Mouse (Mus musculus): ENCODE results near the gene Cnih1.
"Not testable (repeated sequence)": the region's sequence is repeated elsewhere in the genome, so short reads cannot be mapped to it uniquely, and the experiment has no call there.

Cnih1 gene

DNA sequence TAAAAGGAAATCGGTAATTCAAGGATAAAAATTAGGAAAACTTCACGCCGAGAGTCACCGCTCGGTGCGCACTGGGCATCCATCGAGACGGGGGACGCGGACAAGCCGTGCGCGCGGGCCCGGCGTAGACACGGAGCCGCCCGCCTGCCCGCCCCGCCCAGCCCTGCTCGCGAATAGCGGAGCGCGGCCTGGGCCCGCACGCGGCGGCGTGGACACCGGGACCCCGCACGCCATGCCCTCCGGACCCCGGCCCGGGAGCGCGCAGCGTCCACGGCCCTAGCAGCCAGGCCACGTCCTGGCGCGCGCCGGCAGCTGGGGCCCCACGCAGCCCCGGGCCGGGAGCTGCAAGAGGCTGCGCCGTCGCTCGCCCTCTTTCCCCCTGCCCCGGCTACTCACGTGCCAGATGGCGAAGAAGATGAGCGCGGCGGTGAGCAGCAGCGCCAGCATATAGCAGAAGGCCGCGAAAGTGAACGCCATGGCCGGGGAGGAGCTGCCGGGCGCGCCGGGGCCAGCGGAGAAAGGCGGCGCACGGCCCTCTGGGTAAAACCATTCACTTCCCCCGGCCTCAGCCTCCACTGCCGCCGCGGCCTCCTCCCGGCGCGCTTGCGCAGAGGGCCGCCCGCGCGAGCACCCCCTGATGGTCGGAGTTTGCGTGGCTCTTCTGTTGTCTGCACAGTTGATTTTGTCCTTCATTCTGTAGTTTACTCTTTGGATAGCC, at the start of gene Cnih1:
Gene Cnih1, minus strand, starts transcription at position 625 of the 718 bp plus-strand sequence.
- peak; percentile 90 to 94 for DNase-seq

DNA sequence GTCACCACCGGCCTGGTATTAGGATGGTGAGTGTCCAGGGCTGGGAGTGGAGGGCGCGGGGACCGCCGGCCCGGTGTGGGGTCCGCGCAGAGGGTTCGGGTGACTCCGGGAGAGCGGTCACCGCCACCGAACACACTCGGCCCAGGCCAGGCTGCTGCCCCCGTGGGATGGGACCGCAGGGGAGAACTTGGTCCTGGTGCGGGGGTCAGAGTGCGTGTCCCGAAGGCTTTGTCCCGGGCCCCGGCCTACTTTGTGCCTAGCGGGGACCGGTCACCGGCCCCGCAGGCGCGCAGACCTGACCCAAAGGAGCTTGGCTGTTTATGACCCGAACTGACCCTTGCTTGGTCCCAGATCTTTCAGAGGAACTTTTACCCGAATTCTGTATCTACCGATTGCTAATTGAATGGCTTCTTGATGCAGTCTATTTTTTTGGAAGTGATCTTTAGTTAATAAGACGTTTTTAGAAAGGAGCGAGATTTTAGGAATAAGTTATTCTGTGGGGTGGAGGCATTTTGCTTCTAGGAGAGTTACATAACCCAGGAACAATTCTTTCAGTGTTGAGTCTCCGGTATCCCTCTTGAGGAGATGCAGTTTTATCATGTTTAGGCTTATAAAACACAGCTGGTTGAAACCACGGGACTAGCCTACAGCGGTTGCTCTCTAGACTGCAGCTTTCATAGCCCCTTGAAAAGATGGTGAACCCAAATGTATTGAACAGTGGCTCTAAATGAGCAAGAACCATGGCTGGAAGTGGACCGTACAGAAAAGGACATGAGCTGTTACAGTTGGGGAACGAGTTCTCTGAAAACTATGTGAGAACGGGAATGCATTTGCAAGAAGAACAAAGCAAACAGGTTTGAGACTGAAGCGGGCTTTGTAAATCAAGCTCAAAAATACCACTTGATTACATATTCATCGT, 44.4 kb upstream of the Cnih1 start:
- DNase-seq, result peak; percentile 45 to 73

DNA sequence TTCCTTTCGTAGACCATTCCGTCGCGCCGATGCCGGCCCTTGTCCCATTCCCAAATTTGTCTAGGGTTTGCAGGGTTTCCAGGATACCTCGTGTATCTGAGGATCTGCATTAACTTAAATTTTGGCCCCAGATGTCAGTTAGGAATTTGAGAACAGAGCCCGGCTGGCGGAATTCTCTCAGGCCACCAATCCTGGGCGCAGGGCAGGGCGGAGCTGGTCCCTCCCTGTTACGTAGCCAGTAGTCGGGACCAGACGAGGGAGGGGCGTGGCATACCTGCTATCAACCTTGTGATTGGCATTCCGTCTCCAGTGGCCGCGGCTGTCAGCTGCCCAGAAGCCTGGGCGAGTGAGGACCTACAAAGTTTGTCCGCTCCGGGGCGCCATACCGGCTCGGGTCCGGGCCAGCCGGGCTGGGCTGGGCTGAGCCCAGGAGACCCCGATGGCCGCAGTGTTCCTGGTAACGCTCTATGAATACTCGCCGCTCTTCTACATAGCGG, 43.7 kb upstream of the Cnih1 start, which contains the start of gene Cgrrf1:
Gene Cgrrf1, plus strand, starts transcription at position 289 of the 497 bp plus-strand sequence.
- DNase-seq, result peak; percentile 99

DNA sequence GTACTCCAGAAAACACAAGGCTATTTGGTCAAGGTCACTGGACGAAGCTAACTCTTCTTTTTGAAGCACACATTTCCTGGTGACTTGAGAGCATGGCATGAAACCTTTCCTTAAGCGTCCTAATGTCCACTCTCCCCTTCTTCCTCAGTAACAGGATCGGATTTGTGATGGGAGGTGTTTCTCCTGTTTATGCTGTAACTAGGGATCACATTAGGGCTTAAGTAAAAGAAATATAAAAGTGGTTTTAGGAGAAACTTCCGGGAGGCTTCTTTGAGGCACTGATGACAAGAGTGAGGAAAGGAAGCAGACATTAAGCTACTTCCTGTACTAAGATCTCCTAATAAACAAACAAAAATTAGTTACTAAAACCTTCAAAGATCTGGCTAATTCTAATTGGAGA, 43.1 kb upstream of the Cnih1 start:
- DNase-seq, result no peak

DNA sequence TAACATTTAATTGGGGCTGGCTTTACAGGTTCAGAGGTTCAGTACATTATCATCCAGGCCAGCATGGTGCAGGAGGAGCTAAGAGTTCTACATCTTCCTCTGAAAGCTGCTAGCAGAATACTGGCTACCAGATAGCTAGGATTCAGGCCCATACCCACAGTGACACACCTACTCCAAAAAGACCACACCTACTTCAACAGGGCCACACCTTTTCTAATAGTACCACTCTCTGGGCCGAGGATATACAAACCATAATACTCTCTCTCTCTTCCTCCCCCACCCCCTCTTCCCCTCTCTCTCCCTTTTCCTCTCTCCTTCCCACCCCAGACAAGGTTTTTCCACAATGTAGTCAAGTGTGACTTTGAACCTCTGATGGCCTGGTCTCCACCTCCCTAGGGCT, 39.2 kb upstream of the Cnih1 start:
- no peak for DNase-seq

- peak in 1 of 2 experiments; percentile 14 for DNase-seq
Observed at GRCm38 (mm10) chr14:46823996-46824395, 35.8 kb upstream of the Cnih1 start.

DNA sequence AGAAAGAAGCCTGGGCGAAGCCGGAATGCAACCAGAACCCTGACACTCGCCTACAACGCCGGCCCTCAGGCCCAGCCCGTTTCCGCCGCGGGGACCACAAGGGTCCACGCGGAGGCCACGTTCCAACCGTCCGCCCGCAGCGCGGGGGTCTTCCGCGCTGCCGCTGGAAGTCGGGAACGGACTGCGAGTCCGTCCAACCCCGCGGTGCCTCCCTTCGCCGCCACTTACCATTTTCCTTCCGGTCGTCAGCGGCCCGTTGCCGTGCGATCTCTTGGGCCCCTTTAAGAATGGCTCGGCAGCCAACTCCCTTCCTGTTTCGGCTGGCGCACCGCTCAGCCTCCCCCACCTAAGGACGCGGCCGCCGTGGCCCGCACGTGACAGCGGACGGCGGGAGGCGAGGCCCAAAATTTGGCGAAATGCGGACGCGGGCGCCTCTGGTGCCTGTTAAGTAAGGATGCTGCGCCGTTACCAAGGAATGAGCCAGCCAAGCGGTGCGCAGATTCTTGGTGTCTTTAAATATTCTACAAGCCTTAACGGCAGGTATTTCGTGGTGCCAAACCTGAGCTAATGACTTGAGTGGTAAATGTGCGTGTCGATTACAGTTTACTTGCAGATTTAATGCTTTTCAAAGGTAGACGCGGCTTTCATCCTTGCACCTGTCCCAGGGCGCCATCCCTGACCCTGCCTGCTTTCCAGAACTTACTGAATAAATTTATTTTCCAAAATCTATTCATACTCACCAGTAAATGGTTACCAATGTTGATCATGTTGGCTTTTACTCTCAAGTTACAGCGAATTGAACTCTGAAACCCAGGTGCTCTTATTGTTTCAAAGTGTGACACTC, 33.9 kb upstream of the Cnih1 start, which contains the start of gene Gmfb:
Gene Gmfb, minus strand, starts transcription at position 370 of the 844 bp plus-strand sequence.
- peak; percentile 94 to 97 for DNase-seq

DNA sequence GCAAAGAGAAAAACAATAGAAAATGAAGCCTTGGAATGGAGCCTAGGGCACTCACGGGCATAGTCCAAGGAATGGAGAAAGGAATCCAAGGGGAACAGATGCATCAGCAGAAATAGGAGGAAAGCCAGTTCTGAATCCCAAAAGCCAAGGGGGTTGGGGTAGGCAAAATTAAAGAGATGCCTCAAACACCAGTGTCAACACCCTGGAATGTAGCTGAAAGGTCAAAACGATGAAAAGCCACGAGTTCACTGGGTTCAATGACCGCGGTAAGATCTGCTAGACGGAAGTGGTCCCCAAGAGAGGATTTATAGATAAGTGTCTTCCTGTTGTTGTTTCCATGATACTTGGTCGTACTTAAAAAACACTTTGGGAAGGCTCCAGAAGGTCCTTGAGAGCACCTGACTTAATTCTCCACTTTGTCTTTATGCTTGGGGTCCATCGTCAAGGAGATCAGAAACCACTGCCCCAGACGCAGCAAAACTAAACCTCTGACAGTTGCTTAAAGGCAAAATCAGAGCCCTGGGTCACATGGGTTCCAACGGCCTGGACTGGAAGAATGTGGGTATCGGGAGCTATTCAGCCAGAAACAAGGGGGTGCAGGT, 33.2 kb upstream of the Cnih1 start:
- DNase-seq, result peak; percentile 47 to 60

DNA sequence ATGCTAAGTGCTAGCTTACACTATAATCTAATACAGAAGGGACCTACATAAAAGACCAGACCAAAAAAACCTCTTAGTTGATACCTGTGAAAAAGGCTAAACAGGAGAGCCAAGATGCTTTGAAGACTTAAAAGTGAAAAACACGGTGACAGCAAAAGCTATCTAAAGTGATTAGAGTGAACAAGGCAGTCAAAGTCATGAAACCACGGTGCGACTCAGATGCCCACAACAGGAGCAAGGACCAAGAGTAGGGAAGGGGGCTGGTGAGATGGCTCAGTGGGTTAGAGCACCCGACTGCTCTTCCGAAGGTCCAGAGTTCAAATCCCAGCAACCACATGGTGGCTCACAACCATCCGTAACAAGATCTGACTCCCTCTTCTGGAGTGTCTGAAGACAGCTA, 31.8 kb upstream of the Cnih1 start:
- not testable (repeated sequence) for DNase-seq

DNA sequence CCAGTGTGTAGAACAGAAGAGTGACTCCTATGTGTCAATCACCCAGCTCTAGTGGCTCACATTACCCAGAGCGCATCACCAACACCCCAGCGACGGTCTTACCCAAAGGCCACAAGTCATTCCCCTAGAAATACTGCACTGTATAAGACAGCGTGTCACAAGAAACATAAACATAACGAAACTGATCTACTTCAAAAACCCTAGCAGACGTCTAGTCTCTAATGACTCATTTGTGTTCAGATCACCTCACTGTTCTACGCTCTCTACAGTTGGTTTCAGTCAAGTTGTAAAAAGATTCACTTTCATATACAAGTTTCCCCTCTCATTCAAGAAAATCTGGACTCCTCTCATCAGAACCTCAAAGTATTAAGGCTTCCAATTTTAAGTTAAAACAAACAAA, 30.5 kb upstream of the Cnih1 start:
- no peak for DNase-seq

- DNase-seq, result no peak
Observed at GRCm38 (mm10) chr14:46816916-46817622, 28.9 kb upstream of the Cnih1 start.

DNA sequence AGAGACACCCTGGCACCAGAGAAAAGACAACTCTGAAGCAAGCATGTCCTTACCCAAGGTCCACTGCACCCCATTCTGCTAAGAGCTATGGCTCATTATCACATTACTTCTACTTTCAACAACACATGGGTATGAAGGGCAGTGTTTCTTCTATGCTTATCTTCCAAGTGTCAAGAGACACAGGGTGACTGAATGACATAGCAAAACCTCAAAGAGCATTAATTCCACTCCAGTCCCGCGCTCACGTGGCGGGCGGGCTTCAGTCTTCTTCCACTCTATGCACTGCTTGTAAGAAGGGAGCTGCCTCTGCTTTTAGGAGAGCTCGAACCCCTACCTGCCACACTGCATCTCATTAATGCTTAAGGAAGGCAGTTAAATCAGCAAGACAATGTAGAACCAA, 27.4 kb upstream of the Cnih1 start:
- DNase-seq, result no peak

DNA sequence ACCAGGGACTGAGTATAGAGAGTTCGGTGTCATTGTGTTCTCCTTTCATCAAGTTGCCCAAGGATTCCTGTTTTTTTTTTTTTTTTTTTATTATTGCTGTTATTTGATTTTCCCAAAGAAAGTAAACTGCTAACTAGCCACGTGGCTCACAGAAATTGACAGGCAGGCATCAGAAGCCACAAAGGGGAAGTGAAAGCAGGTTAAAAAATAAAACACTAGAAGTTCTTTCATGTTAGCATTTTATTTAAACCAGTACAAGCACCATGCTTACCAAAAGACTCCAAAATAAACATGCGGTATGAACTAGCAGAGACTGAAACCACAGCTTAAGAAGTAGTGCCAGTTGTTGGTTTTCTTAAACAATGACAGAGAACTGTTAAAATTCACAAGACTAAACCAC, 19.7 kb upstream of the Cnih1 start:
- DNase-seq, result no peak

DNA sequence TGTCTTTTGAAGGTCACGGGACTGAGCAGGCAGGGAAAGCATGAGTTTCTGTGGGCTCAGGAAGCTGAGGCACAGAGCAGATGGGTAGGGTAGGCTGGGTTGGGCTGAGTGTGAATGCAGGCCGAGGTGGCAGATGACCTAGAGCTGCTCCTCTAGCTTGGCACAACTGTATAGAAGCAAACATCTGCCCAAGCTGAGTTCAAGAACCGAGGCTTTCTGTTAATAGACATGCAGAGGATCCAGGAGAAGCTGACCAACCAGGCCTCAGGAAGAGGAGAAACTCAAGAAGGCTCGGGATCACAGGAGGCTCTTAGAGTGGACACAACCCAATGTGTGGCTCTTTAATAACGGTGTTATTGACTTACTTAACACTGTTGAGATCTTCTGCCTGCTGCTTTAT, 18.0 kb upstream of the Cnih1 start:
- no peak for DNase-seq

DNA sequence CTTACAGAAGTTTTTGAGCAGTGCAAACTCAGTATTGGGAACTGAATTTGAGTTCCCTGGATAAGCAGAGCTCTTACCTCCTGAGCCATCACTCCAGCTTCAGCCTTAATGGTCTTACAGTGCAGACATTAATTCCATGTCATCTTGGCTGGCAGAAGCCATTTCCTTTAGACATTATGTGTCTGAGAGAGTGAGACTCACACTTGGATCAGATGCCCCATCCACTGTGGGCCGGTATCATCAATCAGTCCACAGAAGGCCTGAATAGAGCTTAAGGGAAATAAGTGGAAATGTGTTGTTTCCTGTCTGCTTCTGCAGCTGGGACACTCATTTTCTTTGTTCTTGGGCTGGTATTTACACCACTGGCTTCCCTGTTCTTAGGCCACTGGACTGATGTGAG, 15.6 kb upstream of the Cnih1 start:
- DNase-seq, result no peak

GRCm38 (mm10) chr14:46803259-46803658, 15.0 kb upstream of the Cnih1 start:
- no peak for DNase-seq

GRCm38 (mm10) chr14:46800684-46801345, 12.6 kb upstream of the Cnih1 start:
- peak in 1 of 2 experiments; percentile 33 for DNase-seq

DNA sequence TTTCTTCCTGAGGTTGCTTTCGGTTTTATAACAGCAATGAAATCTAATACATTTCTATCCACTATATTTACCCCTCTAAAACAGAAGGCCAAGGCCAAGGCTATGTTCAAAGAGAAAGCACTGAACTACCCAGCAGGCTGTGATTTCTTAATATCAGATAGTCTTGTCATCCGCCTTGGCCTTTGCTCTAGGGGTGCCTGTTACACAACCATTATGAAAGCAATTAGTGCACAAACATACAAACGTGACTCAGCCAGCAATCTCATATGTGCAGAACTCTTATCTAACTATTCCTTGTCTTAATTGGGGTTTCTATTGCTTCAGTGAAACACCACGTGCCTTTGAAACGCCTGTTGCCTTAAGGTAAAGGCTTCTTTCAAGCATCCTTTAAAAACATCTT, 5.9 kb upstream of the Cnih1 start:
- DNase-seq, result no peak

DNA sequence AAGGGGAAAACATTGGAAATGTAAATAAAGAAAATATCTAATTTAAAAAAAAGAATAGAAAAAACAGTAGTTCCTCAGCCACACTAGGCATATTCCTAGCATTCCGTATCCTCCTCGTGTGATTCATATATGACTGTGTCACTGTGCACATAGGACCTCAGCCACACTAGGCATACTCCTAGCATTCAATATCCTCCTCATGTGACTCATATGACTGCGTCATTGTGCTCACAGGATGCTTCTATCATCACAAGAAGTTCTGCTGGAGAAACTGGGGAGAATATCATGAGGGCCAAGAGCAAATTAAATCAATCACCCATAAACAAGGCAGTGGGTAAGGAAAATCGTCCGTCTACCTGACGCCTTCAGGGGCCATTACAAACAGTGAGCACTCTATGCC, 2.5 kb upstream of the Cnih1 start:
- DNase-seq, result no peak

DNA sequence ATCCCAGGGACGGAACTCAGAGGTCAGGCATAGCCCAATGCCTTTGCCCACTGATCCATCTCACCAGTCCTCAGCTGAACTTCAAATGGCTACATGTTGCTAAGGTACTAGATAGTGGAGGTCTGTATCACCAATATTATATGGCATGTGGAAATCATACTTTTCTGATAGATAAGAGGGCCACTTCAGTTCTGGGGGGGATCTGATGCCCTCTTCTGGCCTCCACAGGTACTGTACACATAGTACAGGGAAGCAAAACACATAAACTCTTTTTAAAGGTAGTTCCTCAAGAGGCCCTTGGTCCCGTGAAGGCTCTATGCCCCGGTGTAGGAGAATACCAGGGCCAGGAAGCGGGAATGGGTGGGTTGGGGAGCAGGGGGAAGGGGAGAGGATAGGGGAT, 2.1 kb upstream of the Cnih1 start:
- no peak for DNase-seq

GRCm38 (mm10) chr14:46788505-46788901, 292 bp upstream of the Cnih1 start:
- DNase-seq, result peak in 1 of 2 experiments; percentile 19

All from kidney, postnatal 25 days (tissue).